Comparison of ENCODE assay signal across 15 mouse cellular contexts in genomic region chr3:136171631-136172030, GRCm38 (mm10).
"Had no signal": no experiment of that assay in that cellular context is flagged by ENCODE, and none has a peak within 500 bp of the region (broad histone marks: within the 10 kb centered on the region; RNA-seq: fewer than 3 reads in every experiment).

No protein-coding gene starts in this region.

- H3K27ac ChIP-seq: kidney, postnatal 0 days; limb, embryonic 13.5 days; liver, embryonic 15.5 days; midbrain, embryonic 13.5 days; neural tube, embryonic 15.5 days had no signal

- H3K27me3 ChIP-seq: limb, embryonic 13.5 days; liver, embryonic 15.5 days; midbrain, embryonic 13.5 days; neural tube, embryonic 15.5 days had no signal

- H3K4me3 ChIP-seq: limb, embryonic 13.5 days; liver, embryonic 15.5 days; midbrain, embryonic 13.5 days; neural tube, embryonic 15.5 days had no signal

- H3K4me2 ChIP-seq: limb, embryonic 13.5 days; liver, embryonic 15.5 days; midbrain, embryonic 13.5 days; neural tube, embryonic 15.5 days had no signal

- H3K9me3 ChIP-seq: limb, embryonic 13.5 days; liver, embryonic 15.5 days; midbrain, embryonic 13.5 days; neural tube, embryonic 15.5 days had no signal

- H3K4me1 ChIP-seq: limb, embryonic 13.5 days; liver, embryonic 15.5 days; midbrain, embryonic 13.5 days; neural tube, embryonic 15.5 days had no signal

- ATAC-seq: lung, postnatal 0 days; midbrain, embryonic 13.5 days had no signal

- H3K36me3 ChIP-seq: limb, embryonic 13.5 days; liver, embryonic 15.5 days; midbrain, embryonic 13.5 days; neural tube, embryonic 15.5 days had no signal

- DNase-seq: kidney, adult 11 months; kidney, adult 9 months; kidney, postnatal 36 days; layer of hippocampus, postnatal 36 days; left cerebral cortex, postnatal 4 days; lung, adult 2 months; lung, postnatal 36 days; thymus, adult 18-20 months; thymus, postnatal 14 days had no signal

- H3K9ac ChIP-seq: limb, embryonic 13.5 days; liver, embryonic 15.5 days; midbrain, embryonic 13.5 days; neural tube, embryonic 15.5 days had no signal
